Mouse (Mus musculus) retina, embryonic 14.5 days (tissue): ENCODE results near the gene Kctd20.
A peak's percentile ranks its signal among the peaks of the same experiment; 100 is the strongest.

ENCODE experiments used
- DNase-seq: peaks from one replicate; pipeline ENCODE4 v3.0.0-alpha.2; 2015; ENCODE audit warnings: low spot score

The Kctd20 gene

DNA sequence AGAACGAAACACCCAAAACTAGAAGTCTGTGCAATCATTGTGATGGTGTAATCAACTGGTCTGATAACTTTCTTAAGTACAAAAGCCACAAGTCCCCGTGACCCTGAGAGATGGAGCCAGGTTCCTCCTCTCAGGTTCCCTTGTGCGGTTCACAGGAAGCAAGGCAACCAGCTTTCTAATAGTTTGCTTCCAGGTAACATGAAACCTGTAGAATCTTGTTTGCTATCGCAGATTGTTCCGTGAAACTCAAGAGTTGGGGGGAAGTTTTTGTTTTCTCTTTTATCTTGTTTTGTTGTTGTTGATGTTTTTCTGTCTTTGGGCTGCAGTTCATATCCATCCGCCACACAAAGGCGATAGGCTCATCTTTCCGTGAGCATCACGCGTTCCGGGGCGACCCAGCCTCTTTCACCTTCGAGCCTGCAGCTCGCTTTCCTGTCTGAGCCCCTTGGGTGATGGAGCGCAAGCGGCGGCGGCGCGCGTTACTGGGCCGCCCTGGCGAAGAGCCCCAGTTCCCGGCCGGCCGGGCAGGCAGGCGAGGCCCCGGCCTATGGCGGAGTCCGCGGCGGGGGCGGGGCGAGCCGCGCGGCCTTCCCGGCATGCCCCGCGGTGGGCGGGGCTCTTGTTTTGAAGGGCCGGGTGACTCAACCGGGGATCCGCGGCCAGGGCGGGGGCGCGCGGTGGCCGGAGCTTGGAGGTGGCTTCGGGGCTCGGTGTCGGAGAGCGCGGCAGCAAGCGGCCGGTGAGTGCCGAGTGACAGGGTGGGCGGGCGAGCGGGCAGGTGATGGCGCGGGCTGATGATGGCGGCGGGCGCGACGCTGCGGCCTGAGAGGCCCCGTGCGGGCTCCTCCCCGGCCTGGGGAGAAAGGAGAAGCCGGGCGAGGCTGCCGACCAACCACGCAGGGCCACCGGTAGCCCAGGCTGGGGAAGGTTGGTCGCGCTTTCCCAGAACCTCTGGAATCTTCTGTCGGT lies at the start of gene Kctd20:
TSS of gene Kctd20 (plus strand) at position 120 of the 969 bp plus-strand sequence.
- DNase-seq: peak; percentile 91

DNA sequence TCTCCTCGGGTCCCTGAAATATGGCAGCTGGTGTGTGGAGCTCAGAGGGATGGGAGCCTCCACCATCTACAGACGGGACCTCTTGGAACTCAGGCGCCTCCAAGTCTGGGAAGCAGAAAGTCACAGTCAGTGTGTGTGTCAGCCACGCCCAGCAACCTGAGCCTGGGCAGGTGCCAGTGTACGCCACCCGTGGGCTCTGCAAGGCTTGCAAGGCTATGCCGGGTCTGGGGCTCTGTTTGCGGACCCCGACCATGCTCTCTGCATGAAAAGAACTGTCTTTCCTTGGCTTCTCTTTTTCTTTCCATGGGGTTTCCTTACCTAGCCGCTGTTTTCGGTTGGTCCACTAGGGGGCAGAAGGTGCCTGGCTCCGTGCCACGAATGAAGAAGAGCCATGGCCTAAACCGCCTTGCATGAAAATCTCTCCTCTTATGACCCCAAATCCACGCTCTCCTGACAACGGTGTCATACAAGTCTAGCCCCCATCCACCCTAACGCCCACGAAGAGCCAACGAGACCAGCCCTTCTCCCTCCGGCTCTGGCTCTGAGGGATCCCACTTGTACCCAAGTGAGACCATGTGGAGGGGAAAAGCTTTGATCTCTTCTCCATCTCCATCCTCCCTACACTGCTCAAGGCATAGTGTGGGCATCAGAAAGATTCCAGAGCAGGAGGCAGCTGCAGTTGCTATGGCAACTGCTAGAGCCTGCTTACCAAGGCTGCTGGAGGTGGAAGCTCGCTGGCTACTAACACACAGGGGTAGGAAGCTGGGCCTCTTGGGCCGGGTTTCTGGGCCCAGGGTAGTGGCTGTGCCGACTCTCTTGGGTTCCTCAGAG lies 47.0 kb upstream of the Kctd20 start:
- peak; percentile 80 for DNase-seq

DNA sequence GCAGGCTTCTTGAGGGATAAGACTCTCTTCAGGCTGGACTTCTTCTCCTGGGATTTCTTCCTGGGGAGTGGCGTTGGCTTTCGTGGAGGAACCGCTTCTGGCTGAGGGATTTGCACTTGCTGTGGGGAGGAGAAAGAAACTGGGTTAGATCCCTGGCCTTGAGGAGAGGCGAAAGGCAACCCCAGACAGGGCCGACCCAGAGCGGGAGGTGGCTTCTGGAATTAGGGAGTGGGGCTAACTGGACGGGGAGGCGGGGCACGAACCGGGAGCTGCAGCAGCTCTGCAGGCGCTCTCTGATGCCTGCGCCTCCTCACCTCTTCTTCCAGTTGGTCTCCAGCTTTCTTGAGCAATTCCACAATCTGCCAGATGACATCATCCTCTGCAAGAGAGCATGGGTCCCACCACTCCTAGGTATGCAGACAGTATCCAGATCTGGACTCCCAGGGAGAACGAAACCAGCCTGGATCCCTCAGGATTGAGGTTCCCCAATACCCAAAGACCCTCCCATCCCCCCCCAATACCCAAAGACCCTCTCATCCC lies 46.3 kb upstream of the Kctd20 start:
- no peak for DNase-seq

DNA sequence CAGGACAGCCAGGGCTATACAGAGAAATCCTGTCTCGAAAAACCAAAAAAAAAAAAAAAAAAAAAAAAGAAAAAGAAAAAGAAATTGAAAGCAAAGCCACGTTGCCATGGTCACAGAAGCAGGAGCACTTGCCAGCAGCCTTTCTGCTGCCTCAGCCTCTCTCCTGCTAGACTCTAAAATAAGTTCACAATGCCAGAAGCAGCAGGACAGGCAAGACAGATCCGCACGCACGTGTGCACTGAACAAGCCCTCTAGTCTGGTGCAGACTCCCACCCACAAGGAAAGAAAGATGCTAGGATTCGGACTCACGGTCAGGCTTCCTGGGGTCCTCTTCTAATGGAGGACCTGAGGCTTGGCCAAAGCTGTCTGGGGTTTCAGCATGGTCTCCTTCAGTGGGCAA lies 43.8 kb upstream of the Kctd20 start:
- no peak for DNase-seq

DNA sequence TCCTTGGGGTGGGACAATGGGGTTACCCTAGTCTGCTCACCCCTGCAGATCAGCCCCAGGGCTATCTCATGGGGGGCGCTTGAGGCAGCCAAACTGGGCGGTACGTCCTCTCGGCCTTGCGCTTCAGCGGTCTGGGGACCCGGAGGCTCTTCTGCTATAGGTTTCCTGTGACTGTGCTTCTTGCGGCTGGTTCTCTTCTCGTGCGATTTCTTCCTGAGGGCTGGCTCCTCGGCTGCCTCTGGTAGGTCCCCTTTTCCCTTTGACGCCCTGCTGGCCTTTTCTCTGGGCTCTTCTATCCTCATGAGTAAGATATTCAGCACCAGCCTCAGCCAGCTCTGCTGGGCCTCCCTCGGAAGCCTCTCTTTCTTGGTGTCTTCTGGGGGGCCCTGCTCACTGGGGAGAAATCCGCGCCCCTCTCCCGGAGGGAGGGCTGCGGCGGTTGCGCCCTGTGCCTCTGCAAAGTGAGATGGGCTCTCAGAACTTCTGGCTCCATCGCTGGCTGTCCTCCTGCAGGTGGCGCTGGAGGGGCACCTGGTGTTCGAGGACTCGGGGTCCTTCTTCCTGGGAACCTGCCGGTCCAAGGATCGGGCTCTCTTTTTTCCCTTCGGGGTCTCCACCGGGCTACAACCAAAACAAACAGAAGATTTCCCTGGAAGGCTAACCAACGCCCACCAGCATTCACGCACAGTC lies 42.4 kb upstream of the Kctd20 start:
- DNase-seq: peak; percentile 79

DNA sequence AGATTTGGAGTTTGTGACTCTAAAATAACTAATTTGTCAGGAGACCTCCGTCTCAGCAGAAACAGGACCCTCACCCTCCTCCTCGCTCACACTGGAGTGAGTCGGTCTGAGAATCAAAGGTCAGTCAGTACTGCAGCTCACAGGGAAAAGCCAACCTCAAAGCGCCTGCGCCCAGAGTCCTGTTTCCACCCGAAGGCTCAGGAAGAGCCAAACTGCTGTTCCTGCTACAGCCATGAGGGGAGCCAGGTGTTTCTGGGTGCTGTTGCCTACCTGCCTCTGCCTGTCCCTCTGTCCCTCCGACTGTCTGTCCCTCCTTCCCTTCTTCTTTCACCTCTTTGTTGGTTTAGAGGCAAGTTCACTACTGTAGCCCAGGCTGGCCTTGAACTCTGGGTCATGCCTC lies 41.6 kb upstream of the Kctd20 start:
- DNase-seq: peak; percentile 38

DNA sequence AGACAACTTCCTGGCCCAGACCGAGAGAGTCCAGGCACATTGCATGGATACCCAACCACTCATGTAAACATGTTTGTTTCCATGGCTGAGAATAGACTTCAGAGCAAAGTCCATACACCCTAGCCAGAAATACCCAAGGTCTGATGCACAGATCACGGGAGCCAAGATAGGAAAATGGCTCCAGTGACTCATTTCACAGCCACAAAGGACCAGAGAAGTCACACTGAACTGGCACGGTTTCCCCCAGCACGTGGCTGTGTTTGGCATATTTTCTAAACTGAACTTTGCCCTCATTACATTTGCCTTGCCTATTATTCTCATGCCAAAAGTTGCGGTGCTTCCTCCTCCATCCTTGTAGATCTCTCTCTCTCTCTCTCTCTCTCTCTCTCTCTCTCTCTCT lies 38.5 kb upstream of the Kctd20 start:
- no peak for DNase-seq

DNA sequence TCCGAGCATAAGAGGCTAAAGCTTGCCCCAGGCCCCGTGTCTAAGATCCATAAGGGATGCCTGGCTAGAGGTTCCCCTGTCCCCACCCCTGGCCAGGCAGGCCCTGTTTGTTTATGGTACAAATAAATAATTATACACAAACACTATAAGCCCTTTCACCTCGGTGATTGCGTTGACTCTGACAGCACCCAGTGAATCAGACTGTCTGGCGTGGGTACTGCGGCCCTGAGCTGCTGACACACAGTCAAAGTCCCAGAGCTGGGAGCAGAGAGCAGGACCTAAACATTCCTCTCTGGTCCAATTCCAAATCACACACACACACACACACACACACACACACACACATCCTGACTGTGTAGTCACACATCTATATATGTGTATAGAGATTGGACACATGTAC lies 37.8 kb upstream of the Kctd20 start:
- DNase-seq: no peak

DNA sequence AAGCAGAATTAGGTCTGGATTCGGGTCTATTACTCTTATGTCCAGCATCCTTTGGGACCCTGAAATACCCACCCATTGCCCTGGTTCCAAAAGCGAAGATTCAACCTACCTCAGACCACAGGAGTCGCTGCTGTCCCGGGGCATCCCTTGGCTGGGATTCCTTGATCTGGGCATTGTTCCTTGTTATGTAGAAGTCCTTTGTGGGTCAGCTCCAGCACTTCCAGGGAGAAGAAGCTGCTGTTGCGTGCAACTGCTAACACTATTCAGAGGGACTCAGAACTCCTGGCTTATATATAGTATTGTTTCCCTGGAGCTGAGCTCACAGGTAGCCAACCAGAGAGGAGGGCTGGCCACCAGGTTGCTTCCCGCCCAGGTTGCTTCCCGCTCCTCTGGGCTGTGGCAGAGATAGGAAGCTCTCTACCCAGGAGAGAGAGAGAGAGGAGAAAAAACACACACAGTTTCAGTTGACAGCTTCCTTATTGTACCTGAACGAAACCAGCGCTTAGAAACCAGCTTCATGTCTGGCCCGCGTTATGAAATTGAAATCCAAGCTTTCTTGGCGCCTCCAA lies 36.6 kb upstream of the Kctd20 start, which contains the start of gene 4930539E08Rik:
TSS of gene 4930539E08Rik (minus strand) at position 265 of the 569 bp plus-strand sequence.
- no peak for DNase-seq

DNA sequence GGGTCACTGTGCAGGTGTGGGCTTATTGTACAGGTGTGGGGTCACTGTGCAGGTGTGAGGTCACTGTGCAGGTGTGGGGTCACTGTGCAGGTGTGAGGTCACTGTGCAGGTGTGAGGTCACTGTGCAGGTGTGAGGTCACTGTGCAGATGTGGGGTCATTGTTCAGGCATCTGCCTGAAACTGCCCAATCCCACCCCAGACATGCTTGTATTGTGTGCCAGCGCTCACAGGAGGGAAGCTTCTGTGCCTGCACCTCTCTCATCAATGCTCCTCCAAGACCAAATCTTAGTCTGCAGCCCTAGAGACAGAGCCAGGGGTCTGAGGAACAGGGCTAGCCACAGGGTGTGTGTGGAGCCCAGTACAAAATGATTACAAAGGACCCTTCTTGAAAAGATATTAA lies 35.2 kb upstream of the Kctd20 start:
- no peak for DNase-seq

DNA sequence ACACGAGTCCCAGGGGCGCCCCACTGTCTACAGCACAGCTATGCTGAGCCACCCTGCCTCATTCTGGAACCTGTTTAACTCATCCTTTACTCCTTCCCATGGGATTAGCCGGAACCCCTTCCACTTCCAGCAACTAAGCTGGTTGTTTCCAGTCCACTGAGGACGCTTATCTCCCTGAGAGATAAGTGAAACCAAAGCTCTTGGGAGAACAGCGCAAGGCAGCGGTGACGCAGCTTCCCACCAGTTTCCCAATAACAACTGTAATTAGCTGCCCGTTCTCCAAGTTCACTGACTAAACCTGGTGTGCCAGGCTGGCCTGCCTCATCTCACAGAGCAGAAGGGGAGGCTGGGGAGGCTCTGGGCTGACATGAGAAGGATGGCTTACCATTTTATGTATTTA lies 30.7 kb upstream of the Kctd20 start:
- peak; percentile 21 for DNase-seq

DNA sequence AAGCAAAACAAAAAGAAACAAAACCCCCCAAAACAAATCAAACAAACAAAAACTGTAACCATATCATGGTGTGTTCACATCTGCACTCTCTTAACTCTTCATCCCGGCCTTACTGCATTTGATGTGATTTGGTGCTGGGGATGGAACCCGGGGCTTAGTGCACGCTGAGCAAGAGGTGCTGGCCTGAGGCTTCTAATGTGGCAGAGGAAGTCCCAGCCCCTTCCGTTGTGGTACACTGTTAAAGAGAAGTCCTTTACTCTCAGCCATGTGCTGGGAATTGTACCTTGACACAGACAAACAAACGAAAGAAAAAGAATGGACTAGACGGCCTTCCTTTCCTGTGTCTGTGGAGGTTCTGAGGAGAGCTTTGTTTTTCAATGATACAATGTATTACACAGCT lies 29.7 kb upstream of the Kctd20 start:
- no peak for DNase-seq

DNA sequence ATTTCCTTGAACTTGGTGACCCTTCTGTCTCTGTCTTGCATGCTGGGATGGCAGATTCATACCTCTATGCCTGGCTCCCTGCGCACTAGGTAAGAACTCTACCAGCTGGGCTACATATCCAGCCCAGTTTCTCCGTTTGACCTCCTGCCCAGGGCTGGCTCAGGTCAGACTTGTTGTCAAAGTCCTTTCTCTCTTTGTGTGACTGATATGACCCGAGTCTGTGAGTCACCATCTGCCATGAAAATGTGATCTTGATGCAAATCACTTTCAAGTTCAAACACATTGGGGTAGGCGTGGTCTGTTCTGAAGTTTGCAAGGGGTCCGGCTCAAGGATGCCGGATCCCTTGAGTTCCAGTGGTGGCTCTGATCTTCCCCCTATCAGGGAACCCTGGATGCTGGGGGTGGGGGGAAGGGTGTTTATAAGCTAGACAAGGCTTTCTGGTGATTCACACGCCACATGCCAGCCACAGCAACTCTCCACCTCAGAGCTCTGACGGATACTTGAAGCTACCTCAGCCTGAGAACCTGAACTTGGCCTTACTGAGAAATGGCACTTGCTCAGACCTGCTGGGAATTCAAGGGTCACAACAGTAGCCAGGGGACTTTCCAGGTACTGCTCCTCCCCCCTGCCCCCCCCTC lies 26.7 kb upstream of the Kctd20 start:
- DNase-seq: no peak

DNA sequence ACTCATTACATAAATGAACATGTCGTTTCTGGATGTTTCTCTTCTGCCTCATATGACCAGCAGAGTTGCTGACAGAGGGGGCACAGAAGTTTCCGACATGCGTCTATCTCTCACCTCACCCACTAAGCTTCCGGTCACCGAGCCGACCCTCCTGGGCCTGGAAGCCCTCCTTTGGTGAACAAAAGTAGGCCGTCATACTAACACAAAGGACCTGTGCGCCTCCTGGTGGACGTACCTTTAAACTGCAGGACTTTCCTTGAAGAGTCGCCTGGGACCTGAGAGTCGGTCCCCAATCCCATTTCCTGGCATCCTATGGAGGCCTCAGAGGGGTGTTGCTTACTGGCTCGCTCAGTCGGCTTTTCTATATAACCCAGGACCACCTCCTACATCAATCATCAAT lies 25.4 kb upstream of the Kctd20 start:
- peak; percentile 96 for DNase-seq

DNA sequence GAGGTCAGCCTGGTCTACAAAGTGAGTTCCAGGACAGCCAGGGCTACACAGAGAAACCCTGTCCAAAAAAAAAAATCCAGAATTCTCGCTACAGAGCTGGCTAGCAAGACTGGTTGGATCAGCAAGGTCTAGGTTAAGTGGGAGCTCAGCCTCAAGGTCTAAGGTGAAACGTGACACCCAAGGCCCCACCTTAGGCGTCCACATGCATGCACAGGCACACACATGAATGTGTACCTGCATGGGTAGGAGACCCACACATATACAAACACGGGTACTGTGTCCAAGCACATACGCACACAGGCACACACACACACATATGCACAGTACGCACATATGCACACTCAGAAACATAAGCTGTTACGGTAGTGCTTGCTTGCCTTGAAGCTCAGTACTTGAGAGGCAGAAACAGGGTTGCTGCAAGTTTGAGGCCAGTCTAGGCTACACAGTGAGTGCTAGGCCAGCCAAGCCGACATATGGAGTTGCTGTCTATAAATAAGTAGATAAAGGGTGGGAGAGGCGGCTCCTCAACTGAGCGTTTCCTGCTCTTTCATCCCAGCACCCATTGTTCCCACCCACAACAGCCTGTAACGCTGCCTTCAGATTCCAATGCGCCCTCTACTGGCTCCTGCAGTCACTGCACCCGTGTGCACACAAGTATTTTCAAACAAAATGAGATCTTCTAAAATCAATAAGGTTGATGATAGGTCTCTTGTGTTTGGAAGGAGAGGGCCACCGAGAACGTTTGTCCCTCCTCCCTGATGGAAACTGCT lies 24.7 kb upstream of the Kctd20 start:
- DNase-seq: peak; percentile 76

DNA sequence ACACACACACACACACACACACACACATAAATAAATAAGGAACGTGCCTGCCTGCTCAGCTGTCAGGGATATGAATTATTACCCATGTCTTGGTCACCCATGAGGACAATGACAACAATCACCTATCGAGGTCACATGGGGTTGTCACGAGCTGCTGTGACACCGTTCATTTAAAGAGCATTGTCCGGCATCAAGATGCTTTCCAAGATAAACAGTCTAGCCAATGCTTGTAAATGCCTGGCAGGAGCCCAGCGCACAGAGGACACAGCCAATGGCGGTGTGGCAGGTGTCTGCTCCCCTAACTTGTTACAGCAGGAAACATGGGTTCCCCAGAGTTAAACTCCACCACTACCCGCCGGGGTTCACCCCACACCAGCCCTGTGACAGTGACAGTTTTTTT lies 23.7 kb upstream of the Kctd20 start:
- DNase-seq: no peak

DNA sequence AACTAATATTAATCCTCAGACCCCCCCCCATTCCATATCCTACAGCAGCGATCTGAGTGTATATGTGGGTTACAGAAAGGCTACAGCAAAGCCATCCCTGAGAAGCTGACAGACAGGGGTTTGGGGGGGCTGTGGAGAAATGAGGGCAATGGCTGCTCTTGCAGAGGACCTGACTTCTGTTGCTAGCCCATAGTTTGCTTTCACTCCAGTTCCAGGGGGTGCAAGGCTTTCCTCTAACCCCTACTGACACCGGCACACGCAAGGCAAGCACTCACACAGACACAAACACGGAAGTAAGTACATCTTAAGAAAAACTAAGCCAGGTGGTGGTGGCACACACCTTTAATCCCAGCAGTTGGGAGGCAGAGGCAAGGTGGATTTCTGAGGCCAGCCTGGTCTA lies 22.4 kb upstream of the Kctd20 start:
- no peak for DNase-seq

DNA sequence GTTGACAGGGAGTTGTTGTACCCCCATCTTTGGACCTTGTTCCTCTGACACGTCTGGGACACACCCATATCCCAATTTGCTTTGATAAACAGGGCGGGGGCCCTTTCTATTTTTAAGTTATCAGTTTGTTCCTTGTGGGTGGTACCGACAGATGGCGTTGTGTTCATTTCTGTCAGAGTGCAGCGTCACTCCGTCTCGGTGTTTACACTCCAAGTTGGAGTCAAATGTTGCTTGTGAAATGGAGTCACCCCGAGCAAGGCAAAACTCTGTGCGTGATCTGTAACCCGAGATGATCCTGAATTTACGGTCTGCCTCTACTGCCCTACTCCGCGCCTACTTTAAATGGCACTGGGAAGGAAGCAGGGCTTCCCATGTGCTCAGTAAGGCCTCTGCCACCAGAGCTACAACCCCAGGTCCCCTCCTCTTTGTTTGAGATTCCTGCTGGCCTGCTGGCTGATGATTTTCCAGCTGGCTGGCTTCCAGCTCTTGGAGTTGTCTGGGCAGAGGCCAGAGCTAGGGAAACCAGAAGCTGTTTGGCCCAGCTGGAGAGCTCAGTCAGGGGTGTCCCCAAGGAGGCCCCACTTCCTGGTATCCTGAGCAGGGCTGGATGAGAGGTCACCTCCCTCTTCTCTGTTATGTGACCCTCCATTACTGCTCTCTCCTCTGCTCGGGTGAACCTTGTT lies 21.2 kb upstream of the Kctd20 start:
- DNase-seq: peak; percentile 83

DNA sequence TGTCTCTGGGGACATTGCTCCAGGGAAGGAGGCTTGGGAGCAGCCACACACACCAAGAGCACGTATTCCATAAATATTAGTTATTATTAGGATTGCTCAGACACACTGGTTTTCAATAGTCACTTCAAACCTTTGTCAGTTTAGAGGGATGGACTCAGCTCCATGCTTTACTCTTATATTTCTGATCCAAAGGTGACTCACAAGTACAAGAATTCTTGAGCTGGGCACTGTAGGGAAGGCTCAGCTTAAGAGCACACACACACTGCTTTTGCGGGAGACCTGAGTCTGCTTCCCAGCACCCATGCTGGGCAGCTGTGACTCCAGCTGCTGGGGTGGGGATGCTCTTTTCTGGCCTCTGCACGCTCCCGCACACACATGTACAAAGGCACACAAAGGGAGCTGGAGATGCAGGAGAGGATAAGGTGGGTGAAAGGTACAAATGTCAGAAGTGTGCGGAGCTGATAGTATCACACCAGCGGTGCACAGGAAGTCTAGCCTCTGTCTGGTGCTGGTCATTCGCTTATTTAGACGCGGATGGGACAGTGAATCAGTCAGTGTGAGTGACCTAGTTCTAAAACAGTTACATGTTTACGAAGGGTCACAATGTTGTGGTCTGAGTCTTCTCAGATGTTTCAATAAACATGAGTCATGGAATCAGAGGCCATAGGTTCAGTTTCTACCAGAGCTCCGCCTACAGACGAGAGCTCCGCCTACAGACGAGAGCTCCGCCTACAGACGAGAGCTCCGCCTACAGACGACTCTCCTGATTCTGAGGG lies 20.1 kb upstream of the Kctd20 start:
- peak; percentile 18 for DNase-seq
